Mouse (Mus musculus): ENCODE measurements around the gene Gse1.

The Gse1 gene

DNA sequence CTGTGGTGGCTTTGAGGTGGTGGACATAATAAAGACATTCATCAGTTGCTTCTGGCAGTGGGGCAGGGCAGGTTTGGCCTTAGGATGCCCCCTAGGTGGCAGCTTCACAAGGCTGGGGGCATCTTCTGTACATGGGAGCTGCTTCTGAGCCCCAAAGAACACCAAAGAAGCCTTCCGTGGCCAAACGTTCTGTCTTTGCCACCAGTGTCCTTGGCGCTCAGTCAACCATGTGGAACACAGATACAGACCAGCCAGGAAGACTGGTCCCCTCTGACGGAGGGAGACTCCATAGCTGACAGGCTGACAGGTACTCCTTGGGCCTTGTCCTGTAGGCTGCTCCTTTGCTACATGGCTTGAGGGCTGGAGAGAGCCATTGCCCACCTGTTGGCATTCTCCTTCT lies 45.2 kb downstream of the Gse1 start:
- peak in 1 of 2 experiments; percentile 13 for DNase-seq (ENCODE audit: low spot score in 2 of 2)

DNA sequence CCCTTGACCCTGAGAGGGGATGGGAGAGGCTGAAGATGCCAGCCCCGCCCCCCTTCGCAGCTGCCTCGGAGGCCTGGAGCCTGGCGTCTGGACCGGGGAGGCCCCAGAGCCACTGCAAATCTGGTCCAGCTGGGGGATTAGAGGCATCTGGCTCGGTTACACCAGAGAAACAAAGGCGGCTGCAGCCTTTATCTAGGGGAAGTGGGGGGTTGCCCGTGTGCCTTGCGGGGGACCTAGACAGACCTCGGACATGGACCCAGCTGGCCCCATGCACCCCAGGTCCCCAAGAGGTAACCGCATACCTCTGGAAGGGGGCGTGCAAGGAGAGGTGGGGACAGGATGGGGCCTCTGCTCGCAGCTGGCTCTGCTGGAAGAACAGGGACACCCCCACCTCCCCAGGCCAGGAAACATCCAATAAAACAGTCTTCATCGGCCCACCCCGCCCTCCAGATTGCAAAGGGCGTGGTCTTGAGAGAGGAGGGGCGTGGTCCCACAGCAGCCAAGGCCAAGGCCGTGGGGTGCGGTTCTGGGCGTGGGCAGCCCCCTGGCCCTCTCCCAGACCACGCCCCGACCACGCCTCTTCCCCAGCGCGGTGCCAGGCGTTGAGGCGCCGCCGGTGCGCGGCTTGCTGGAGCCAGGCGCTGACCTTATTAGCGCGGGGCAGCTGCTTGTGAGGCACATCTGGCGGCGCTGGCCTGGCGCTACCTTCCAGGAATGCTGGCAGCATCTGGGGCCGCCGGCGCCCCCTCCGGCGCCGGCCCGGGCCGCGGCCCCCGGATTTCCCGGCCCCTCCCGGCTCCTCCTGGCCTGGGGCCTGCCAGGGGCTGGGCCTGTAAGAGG lies 48.0 kb downstream of the Gse1 start:
- peak; percentile 92 to 94 for DNase-seq (ENCODE audit: low spot score in 2 of 2)

DNA sequence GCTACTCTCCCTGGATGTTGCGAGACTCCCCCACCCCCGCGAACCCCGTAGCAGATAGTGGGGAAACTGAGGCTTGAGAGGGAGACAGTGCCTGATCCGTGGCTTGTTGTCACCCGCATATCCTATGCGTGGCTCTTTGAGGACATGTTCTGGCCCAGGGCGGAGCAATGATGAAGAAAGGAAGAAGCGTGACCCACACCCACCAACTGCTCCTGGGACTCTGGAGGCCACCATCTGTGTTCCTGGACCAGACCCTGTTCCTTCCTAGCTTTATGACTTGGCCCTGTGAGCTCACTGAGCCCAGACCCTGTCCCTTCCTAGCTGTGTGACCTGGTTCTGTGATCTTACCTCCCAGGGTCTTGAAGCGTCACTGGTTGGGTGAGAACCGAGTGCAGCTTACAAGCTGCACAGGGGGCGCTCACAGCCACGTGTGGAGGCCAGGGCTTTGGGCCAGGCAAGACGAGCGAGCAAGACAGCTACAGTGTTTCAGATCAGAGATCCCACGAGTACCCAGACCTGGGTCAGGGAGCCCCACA lies 48.7 kb downstream of the Gse1 start:
- peak in 1 of 2 experiments; percentile 28 for DNase-seq (ENCODE audit: low spot score in 2 of 2)

DNA sequence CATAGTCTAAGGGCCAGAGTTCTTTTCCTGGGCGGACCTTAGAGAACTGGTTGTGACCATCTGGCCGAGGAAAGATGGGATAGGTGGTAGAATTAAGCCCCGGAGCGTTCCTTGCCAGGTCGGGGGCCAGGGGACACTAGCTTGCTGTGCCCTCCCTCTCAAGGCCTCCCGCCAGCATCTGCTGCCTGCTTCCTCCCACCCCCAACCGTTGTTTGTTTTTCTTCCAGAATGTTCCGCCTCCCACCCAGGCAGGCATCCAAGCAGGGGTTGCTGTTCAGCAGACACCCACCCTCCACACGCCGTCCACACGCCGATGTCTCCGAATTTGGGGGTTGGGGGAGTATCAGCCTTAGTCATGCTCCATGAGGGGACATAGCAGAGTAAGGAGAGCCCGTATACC lies 49.8 kb downstream of the Gse1 start:
- no peak for DNase-seq (ENCODE audit: low spot score in 2 of 2)

DNA sequence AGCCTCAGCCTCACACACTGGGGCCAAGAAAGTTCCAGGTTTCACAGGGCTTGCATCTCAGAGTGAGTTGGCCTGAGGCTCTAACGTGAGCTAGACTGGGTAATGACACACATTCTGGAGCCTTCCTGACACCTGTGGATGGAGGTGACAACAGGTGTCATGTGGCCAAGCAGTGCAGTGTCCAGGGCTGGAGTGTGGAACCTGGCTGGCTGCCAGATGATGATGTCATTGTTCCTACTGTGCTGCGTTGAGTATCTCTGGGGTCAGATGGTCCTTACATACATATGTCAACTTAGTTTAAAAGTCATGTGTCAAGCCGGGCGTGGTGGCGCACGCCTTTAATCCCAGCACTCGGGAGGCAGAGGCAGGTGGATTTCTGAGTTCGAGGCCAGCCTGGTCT lies 51.2 kb downstream of the Gse1 start:
- DNase-seq (ENCODE audit: low spot score in 2 of 2), result no peak

DNA sequence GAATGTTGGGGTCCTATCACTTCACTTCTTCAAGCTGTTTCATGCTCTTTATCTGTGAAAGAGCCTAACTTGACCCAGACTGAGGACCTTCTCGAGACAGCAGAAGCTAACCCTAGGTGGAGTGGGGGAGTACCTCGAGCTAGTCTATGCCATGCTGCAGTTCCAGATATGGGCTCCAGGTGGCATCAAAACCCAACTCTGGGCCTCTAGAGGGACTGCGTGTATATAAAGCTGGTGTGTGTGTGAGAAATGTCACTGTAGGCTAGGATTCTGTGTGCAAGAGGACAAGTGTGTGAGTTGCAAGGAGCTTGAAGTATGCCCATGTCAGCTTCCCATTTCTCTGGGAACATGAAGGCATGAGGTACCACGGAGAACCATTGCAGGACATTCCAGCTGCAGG lies 53.2 kb downstream of the Gse1 start:
- peak; percentile 80 to 91 for DNase-seq (ENCODE audit: low spot score in 2 of 2)

DNA sequence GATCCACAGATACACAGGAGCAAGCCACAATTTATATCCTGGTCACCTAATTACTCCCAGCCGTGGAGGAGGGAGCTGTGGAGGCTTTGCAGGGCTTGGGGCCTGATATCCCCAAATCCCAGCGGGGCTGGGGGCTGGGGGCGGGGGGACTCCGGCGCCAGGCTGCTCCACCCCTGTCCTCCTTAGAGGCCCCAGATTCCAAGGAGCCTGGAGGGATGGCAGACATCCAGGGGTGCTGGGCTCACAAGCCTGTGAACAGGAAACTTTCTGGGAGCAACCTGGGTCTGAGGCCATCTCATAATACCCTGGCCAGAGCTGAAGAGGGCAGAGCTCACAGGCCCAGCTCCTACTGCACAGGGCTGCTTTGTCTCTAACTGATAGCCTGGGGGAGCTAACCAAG lies 54.2 kb downstream of the Gse1 start:
- no peak for DNase-seq (ENCODE audit: low spot score in 2 of 2)

DNA sequence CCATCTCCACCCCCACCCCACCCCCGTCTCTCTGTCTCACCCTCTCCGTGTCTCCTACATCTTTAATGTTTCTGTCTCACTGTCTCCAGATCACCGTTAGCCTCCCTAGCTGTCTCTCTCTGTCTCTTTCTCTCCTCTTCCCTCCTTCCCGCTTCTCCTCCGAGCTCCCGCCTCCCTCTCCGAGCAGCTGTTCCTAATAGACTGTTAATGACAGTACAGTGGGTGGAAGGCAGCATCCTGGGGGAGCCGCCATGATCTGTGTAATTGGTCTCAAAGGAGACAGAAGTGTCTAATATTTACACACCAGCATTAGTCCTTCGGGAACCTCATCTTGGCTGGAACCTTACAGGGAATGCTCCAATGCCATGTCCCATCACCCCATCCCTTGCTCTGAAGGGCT lies 56.0 kb downstream of the Gse1 start:
- DNase-seq (ENCODE audit: low spot score in 2 of 2), result no peak

DNA sequence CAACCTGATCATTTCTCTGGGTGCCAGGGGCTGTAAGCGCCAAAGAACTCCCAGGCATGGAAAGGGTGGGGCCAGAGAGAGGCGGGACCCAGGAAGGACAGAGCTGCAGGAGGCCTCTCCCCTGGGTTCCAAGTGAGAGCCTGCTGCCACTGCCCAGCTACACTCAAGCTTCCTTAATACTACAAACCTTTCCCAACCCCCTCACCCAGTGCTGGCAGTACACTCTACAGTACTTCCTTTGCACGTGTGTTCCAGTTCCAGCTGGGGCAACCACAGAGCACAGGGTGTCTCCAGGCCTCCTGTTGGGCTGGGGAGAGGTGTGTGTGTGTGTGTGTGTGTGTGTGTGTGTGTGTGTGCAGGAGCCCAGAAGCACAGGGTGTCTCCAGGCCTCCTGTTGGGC lies 56.8 kb downstream of the Gse1 start:
- DNase-seq (ENCODE audit: low spot score in 2 of 2), result no peak

DNA sequence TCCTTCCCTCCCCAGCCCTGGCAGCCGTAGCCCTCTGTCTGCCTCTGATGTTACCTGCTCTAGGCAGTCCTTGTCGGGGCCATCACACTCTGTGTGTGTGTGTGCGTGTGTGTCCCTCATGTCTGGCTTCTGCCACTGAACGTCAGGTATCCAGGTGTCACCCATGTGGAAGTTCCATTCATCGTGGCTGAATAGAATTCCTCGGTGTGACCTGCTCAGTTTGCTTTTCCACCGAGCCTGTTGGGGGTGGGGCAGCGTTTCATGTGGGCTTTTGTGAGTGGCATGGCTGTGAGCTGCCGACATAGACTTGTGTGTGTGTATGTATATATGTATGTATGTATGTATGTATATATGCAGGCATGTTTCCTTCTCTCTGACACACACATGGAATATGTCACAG lies 57.6 kb downstream of the Gse1 start:
- no peak for DNase-seq (ENCODE audit: low spot score in 2 of 2)

DNA sequence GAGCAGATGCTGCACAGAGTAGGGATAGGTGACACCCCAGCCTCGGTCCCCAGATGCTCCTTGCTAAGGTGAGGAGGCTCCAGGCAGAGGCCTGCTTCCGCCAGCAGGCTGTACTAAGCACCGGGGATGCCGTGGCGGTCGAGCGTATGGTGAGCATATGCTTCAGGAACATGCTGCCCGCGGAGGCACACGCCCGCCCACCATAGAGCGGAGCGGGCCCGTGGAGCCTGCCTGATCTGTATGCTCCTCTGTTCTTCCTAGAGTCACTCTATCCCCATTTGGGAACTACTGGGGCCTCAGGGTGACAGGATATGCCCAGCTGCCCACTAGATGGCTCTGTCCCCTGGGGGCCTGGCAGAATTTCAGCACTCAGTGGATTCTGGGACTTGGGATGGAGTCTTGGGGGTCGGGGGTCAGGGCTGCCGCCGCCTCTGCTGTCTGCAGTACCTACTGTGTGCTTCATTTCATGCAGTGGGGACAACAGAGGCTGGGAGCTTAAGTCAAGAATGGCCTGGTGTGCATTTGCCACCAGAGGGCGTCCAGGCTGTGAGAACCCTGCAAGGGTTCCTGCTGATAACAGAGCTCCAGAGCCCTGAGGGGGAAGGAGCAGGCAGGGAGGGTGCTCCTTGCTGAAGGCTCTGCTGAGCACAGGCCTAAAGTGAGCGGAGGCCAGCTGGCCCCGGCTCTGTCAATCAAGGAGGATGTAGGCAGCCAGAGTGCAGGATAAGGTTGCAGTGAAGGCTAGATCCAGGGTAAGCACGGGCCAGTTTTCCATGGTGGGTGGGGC lies 60.1 kb downstream of the Gse1 start:
- peak; percentile 84 to 90 for DNase-seq (ENCODE audit: low spot score in 2 of 2)

DNA sequence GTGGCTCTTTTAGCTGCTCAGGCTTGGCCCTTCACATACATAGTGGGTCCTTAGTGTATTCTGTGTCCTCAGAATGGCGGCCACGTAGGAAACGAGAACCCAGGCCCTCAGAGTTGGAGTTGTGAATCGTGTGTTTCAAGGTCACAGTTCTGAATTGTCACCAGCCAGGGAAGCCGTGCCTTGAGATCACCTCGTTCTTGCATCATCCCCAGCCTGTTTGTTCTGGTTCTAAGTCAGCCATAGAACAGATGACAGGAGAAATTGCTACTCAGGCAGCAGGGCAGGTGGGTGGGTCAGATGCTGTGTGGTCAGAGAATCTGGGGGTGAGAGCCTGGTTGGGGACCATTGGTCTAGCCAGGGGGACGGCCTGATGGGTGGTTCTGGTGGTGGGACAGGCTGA lies 60.9 kb downstream of the Gse1 start:
- no peak for DNase-seq (ENCODE audit: low spot score in 2 of 2)

DNA sequence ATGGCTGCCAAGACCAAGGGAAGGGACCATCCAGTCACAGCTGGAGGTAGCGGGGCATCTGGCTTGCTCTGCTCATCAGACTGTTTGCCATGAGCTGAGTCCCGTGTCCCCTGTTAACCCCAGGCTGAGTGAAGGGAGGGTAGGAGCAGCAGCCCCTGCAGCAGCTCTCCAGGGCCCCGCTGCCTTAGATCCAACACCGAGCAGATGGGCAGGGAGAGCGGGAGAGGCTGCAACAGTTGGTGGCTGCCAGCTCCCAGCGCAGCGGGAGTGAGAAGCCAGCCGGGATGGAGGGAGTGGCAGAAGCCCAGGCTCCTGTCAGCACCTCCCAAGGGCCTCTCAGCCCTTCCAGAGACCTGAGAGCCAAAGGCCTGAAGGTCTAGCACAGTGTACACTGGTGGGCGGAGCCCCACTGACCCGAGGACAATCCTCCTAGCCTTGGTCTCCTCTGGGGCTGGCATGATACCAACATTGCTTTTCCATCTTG lies 61.5 kb downstream of the Gse1 start:
- no peak for DNase-seq (ENCODE audit: low spot score in 2 of 2)

DNA sequence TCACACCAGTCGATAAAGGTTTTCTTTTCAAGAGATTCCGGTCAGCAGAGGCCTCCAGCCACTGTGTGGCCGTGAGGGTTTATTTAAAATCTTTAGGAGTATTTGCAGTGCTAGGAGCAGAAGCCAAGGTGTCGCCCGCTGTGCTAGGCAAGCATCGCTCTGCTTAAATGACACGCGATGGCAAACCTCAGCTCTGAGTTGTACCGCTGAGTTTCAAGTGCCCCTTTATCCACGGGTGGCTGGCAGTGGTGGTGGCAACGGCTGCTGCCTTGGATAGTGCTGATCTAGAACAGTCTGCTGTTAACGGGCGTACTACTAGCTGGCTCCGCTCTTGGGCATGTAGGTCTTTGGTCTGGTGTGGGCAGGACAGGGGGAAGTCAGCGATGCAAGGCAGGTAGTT lies 62.4 kb downstream of the Gse1 start:
- DNase-seq (ENCODE audit: low spot score in 2 of 2), result no peak

DNA sequence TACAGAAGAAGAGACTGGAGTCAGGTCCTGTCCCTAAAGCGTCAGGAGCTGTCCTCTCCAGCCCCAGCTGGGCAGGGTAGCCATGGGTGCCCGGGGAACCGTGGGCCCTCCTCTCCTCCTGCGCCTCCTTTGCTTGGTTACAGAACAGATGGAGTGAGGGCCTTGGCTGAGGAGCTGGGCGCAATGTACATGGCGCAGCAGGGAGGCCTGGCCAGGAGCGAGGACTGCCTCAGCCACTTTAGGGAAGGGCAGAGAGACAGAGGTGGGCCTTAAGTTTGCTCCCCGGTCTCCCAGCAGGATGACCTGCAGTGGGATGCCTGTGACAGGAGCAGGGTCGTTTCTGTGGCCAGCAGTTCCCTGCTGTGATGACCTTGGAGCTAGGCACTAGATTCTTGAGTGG lies 63.4 kb downstream of the Gse1 start:
- no peak for DNase-seq (ENCODE audit: low spot score in 2 of 2)

DNA sequence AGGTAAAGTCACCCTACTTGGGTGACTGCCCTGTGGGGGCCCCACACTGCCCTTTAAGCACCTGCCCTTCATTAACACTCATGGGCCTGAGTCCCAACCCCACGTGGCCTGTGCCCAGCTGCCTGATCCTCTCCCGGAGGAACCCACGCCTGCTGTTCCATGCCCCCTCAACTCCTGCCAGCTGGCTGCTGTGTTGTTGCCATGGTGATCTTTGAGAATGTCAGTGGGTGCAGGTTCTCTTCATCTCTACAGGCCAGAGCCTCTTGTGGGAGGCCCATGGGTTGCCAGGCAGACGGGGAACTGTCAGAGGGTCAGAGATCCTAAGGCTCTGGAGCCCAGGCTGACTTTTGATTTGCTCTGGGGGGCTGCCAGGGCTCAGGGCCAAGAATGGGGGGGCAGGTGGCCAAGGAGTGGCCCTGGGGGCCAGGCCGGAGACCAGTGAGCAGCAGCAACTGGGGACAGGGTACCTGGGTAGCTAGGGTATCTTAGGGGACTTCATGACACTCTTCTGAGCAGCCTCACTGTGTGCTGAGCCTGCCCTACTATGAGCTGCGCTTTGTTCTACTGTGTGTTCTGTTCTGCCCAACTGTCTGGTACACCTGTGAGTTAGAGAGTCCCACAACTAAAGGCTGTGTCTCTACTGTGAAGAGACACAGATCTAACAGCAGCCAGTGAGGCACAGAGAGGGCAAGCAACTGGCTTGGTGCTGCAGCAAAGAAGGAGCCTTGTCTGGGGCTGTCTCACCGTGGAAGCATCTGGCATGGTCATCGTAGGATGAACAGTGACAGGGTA lies 64.3 kb downstream of the Gse1 start:
- no peak for DNase-seq (ENCODE audit: low spot score in 2 of 2)

DNA sequence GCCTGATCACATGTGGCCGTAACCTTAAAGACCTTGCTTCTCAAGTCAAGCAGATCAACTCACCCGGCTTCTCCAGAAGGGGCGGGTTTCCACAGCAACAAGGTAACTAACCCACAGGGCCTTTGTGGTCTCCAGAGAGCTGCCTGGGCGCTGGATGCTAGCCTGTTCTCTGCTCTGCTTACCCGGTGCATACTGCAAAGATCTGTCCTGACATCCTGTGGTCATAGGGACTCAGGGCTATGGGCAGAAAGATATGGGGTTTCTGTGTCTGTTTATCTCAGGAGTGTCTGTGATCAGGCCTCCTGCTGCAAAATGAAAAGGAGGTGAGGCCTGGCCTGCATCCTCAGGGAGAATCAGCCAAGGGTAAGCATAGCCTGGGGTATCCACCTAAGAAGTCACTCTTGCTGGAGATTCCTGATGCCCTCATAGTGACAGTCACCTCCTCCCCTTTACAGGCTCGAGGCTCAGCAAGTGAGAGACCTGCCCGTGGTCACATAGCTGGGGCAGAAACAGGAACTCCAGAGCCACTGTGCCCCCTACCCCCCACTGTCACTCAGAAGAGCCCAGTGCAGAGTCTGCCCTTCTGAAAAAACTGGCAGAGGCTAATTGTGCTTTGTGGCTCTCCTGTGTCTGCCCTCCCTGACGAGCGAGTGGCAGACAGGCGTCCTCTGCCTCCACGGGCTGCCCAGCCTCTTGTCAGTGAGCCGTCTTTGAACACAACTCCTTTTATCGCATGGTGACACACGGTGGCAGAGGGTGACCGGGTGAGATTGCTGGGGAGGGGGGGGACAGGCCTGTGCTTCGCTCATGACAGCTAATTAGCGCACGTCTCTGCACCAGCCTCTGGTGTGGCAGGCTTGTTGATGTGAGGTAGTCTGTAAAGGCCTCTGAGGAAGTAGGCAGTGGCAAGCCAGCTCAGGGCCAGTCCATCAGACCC lies 65.4 kb downstream of the Gse1 start:
- peak; percentile 87 to 88 for DNase-seq (ENCODE audit: low spot score in 2 of 2)

DNA sequence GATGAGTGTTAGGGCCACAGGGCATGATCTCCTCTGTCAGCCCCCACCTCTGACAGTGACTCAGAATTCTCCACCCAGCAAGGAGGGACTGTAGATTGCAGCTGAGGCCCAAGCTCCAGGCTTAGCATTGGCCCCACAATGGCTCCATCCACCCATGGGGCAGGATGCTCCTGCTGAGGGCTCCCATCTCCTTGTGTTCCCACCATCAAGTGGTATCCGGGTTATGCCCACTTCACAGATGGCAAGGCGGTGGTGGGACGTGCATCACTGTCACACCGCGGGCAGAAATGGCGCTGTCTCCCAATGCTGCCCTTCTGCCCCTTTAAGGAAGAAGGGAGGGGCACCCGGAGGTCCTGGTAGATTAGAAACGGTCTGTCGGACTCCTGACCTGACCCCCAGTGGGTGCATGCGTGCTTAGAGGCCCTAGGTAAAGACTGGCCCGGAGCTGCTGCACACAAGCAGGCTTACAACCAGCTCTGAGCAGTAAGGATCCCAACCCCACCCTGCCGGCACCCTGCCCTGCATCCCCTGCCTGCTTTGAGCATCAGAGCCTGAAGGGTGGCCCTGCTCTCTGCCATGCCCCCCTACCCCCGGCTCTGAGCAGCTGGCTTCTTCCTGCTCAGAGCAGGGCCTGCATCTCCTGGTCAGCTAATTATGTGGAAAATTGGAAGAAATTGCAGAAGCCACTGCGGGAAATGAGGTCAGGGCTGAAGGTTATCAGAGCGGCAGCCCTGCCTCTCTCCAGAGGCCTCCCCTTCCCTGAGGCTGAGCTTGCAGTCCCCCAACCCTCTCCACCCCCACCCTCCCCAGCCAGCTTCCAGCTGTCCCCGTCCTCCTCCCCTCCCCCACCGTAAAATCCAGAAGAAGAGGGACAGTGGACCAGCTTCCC lies 67.0 kb downstream of the Gse1 start:
- no peak for DNase-seq (ENCODE audit: low spot score in 2 of 2)

DNA sequence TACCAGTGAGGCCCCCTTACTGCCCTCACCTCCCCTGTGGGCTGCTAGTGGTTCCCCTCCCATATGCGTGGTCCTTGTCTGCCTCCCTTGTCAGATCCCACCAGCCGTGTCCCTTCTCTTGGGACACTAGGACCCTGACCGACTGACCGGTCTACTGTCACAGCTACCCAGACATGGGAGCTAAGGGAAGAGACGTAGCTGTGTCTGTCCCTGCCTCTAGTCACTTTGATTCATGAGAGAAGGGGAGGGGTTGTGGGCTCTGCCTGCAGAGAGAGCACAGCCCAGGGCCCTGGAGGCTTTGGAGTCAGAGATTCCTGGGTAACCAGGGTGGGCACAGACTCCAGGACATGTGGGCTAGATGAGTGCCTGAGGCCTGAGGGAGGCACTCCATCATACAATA lies 68.7 kb downstream of the Gse1 start:
- DNase-seq (ENCODE audit: low spot score in 2 of 2), result no peak

Measured in spleen, postnatal 4 days (tissue).